Mouse (Mus musculus) spleen, postnatal 36 days (tissue): Measurements from ENCODE around the gene Tmpo.
A peak's percentile ranks its signal among the peaks of the same experiment; 100 is the strongest.

Experiments
- DNase-seq, 2 experiments: peaks; one replicate each; pipeline ENCODE4 v3.0.0; 2022; ENCODE audit warnings: low spot score in 2 of 2, mixed read lengths in 1 of 2

The Tmpo gene

GRCm38 (mm10) chr10:91158442-91158841 is 22.7 kb downstream of the Tmpo start:
- no peak for DNase-seq

- DNase-seq: no peak
Measured at GRCm38 (mm10) chr10:91156338-91156737, 24.8 kb downstream of the Tmpo start.

- DNase-seq: no peak
Measured at GRCm38 (mm10) chr10:91153894-91154503, 27.1 kb downstream of the Tmpo start.

GRCm38 (mm10) chr10:91145413-91145812 is 35.7 kb downstream of the Tmpo start:
- DNase-seq: no peak

GRCm38 (mm10) chr10:91143313-91144230 is 37.5 kb downstream of the Tmpo start:
- DNase-seq: no peak

GRCm38 (mm10) chr10:91142654-91143191 is 38.4 kb downstream of the Tmpo start:
- no peak for DNase-seq

GRCm38 (mm10) chr10:91141564-91141963 is 39.6 kb downstream of the Tmpo start:
- peak in 1 of 2 experiments; percentile 23 for DNase-seq

GRCm38 (mm10) chr10:91139148-91139766 is 41.9 kb downstream of the Tmpo start:
- DNase-seq: no peak

- DNase-seq: peak in 1 of 2 experiments; percentile 22
Measured at GRCm38 (mm10) chr10:91138317-91138716, 42.8 kb downstream of the Tmpo start.

- peak in 1 of 2 experiments; percentile 10 for DNase-seq
Measured at GRCm38 (mm10) chr10:91137400-91137799, 43.7 kb downstream of the Tmpo start.

GRCm38 (mm10) chr10:91135302-91135972 is 45.7 kb downstream of the Tmpo start:
- no peak for DNase-seq

- DNase-seq: no peak
Measured at GRCm38 (mm10) chr10:91131565-91131964, 49.5 kb downstream of the Tmpo start.

GRCm38 (mm10) chr10:91130792-91131191 is 50.3 kb downstream of the Tmpo start:
- DNase-seq: no peak

- DNase-seq: no peak
Measured at GRCm38 (mm10) chr10:91128551-91129160, 52.5 kb downstream of the Tmpo start.

- no peak for DNase-seq
Measured at GRCm38 (mm10) chr10:91127395-91127794, 53.7 kb downstream of the Tmpo start.

GRCm38 (mm10) chr10:91126618-91127355 is 54.3 kb downstream of the Tmpo start:
- no peak for DNase-seq

GRCm38 (mm10) chr10:91123828-91124822 is 57.0 kb downstream of the Tmpo start, which contains the start of gene Slc25a3:
Gene Slc25a3, minus strand, starts transcription at chr10:91124059.
- peak; percentile 98 for DNase-seq

- DNase-seq: peak; percentile 32 to 55
Measured at GRCm38 (mm10) chr10:91123281-91123827, 57.8 kb downstream of the Tmpo start.

- no peak for DNase-seq
Measured at GRCm38 (mm10) chr10:91122646-91123045, 58.5 kb downstream of the Tmpo start.
